Mouse (Mus musculus): ENCODE measurements around the gene Nhsl2. TPM values are rescaled to one million over a fixed set of nuclear protein-coding genes. Genes with fewer than 3 reads are reported as not detected.
"Not testable (repeated sequence)": the region's sequence is repeated elsewhere in the genome, so short reads cannot be mapped to it uniquely, and the experiment has no call there.

The Nhsl2 gene
- polyA plus RNA-seq (2014; fragmentation: Nextera tagmentation; extraction: Ambion mirVana) = 9.0 and 16.5 TPM in 2 replicates

GRCm38 (mm10) chrX:101849281-101849821, at the start of gene Nhsl2:
Gene Nhsl2 (plus strand): TSS chrX:101849385.
- peaks cover 21% of the 10 kb centered on the region; the same call in 1 of the 2 replicates for H3K27me3 ChIP-seq (ENCODE audit: control insufficient read depth, insufficient read depth, low read length)
- H3K36me3 ChIP-seq (ENCODE audit: control insufficient read depth, insufficient read depth, low read length) = no peaks in the 10 kb centered on the region
- peak within 1 kb of the TSS; percentile 52 for H3K4me3 ChIP-seq (ENCODE audit: low read length)
- H3K4me1 ChIP-seq (ENCODE audit: control insufficient read depth, insufficient read depth, low read length) = no peaks in the 10 kb centered on the region
- no peaks in the 10 kb centered on the region for H3K9me3 ChIP-seq (ENCODE audit: control insufficient read depth, low read length)
- H3K4me2 ChIP-seq (replicated peaks; ENCODE audit: low read depth, low read length) = peak within 1 kb of the TSS; percentile 65
- no peak within 1 kb of the TSS for H3K27ac ChIP-seq (ENCODE audit: low read depth, low read length)
- WGBS = 20% methylated on average over 57 of the region's 58 CpGs
- ATAC-seq (ENCODE audit: low FRiP score, low TSS enrichment) = peak; percentile 91
- H3K9ac ChIP-seq (ENCODE audit: low read depth, low read length) = peak within 1 kb of the TSS; percentile 69

DNA sequence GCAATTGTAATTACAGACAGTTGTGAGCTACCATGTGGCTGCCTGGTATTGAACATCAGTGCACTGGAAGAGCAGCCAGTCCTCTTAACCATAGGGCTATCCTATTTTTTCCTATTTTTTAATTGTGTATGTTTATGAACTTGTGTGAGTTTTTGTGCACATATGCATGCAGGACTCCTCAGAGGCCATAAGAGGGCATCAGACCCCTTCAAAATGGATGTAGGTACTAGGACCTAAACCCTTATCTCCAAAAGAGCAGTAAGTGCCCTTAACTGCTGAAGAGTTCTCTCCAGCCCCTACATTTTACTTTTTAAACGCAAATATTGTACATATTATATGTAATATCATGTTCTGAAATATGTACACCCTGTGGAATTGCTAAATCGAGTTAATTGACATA, 43.7 kb upstream of the Nhsl2 start:
- no peaks in the 10 kb centered on the region for H3K27me3 ChIP-seq (ENCODE audit: control insufficient read depth, insufficient read depth, low read length)
- WGBS = 40% methylated on average over 2 of the region's 2 CpGs
- ATAC-seq (ENCODE audit: low FRiP score, low TSS enrichment) = no peak
- H3K27ac ChIP-seq (ENCODE audit: low read depth, low read length) = no peak overlapping the region
- no peaks in the 10 kb centered on the region for H3K9me3 ChIP-seq (ENCODE audit: control insufficient read depth, low read length)
- H3K4me1 ChIP-seq (ENCODE audit: control insufficient read depth, insufficient read depth, low read length) = no peaks in the 10 kb centered on the region
- H3K36me3 ChIP-seq (ENCODE audit: control insufficient read depth, insufficient read depth, low read length) = no peaks in the 10 kb centered on the region
- H3K4me2 ChIP-seq (replicated peaks; ENCODE audit: low read depth, low read length) = no peak overlapping the region
- H3K9ac ChIP-seq (ENCODE audit: low read depth, low read length) = no peak overlapping the region
- H3K4me3 ChIP-seq (ENCODE audit: low read length) = no peak overlapping the region

GRCm38 (mm10) chrX:101811750-101812149, 37.4 kb upstream of the Nhsl2 start:
- no peaks in the 10 kb centered on the region; the same call in 1 of the 2 replicates for H3K27me3 ChIP-seq (ENCODE audit: control insufficient read depth, insufficient read depth, low read length)
- no peak overlapping the region for H3K4me3 ChIP-seq (ENCODE audit: low read length)
- H3K36me3 ChIP-seq (ENCODE audit: control insufficient read depth, insufficient read depth, low read length) = no peaks in the 10 kb centered on the region
- H3K9me3 ChIP-seq (ENCODE audit: control insufficient read depth, low read length) = no peaks in the 10 kb centered on the region
- H3K4me1 ChIP-seq (ENCODE audit: control insufficient read depth, insufficient read depth, low read length) = no peaks in the 10 kb centered on the region
- WGBS = 67% methylated on average over 3 of the region's 3 CpGs
- no peak overlapping the region for H3K27ac ChIP-seq (ENCODE audit: low read depth, low read length)
- ATAC-seq (ENCODE audit: low FRiP score, low TSS enrichment) = no peak
- H3K4me2 ChIP-seq (replicated peaks; ENCODE audit: low read depth, low read length) = no peak overlapping the region
- no peak overlapping the region for H3K9ac ChIP-seq (ENCODE audit: low read depth, low read length)

DNA sequence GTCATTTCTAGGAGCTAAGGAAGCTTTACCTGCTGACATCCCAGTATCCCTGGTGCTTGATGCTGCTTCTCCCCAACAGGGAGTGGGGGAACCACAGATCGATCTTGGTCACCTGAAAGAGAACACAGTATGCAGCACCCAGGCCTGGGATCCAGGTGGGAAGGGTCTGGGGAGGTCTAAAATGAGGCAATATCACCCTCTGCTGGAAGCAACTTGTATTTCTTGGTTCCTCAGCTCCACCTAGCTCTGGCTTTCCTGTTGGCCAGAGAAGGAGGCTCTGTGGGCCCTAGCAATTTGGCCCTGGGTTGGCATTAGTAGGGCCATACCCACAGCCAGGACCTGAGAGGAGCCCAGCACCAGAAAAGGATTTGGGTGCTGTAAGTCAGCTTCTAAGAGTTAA, 30.0 kb upstream of the Nhsl2 start:
- ATAC-seq (ENCODE audit: low FRiP score, low TSS enrichment) = no peak
- Histone ChIP-seq H3K27ac (ENCODE audit: low read depth, low read length) (no peak overlapping the region), H3K27me3 (ENCODE audit: control insufficient read depth, insufficient read depth, low read length) (peaks cover 3% of the 10 kb centered on the region; the same call in 1 of the 2 replicates), H3K4me2 (replicated peaks; ENCODE audit: low read depth, low read length) (no peak overlapping the region), H3K4me3 (ENCODE audit: low read length) (no peak overlapping the region), H3K9me3 (ENCODE audit: control insufficient read depth, low read length) (no peaks in the 10 kb centered on the region), H3K36me3 (ENCODE audit: control insufficient read depth, insufficient read depth, low read length) (no peaks in the 10 kb centered on the region), H3K9ac (ENCODE audit: low read depth, low read length) (no peak overlapping the region), H3K4me1 (ENCODE audit: control insufficient read depth, insufficient read depth, low read length) (no peaks in the 10 kb centered on the region)
- WGBS = 80% methylated on average over 1 of the region's 1 CpGs

- H3K9ac ChIP-seq (ENCODE audit: low read depth, low read length); ATAC-seq (ENCODE audit: low FRiP score, low TSS enrichment); H3K4me3 ChIP-seq (ENCODE audit: low read length); H3K27me3 ChIP-seq (ENCODE audit: control insufficient read depth, insufficient read depth, low read length); H3K4me2 ChIP-seq (replicated peaks; ENCODE audit: low read depth, low read length); H3K27ac ChIP-seq (ENCODE audit: low read depth, low read length); H3K4me1 ChIP-seq (ENCODE audit: control insufficient read depth, insufficient read depth, low read length); H3K9me3 ChIP-seq (ENCODE audit: control insufficient read depth, low read length); H3K36me3 ChIP-seq (ENCODE audit: control insufficient read depth, insufficient read depth, low read length): not testable (repeated sequence)
Observed at GRCm38 (mm10) chrX:101819980-101820379, 29.2 kb upstream of the Nhsl2 start.

- Histone ChIP-seq H3K4me3 (ENCODE audit: low read length) (no peak overlapping the region), H3K36me3 (ENCODE audit: control insufficient read depth, insufficient read depth, low read length) (no peaks in the 10 kb centered on the region), H3K27ac (ENCODE audit: low read depth, low read length) (no peak overlapping the region), H3K4me2 (replicated peaks; ENCODE audit: low read depth, low read length) (no peak overlapping the region), H3K9ac (ENCODE audit: low read depth, low read length) (no peak overlapping the region), H3K27me3 (ENCODE audit: control insufficient read depth, insufficient read depth, low read length) (peaks cover 21% of the 10 kb centered on the region; the same call in 1 of the 2 replicates), H3K4me1 (ENCODE audit: control insufficient read depth, insufficient read depth, low read length) (no peaks in the 10 kb centered on the region), H3K9me3 (ENCODE audit: control insufficient read depth, low read length) (no peaks in the 10 kb centered on the region)
- no peak for ATAC-seq (ENCODE audit: low FRiP score, low TSS enrichment)
- WGBS = 65% methylated on average over 5 of the region's 5 CpGs
Observed at GRCm38 (mm10) chrX:101847191-101847795, 1.9 kb upstream of the Nhsl2 start.

- ATAC-seq (ENCODE audit: low FRiP score, low TSS enrichment) = peak; percentile 48
- H3K9ac ChIP-seq (ENCODE audit: low read depth, low read length) = peak overlapping the region; percentile 69
- H3K9me3 ChIP-seq (ENCODE audit: control insufficient read depth, low read length) = no peaks in the 10 kb centered on the region
- no peaks in the 10 kb centered on the region for H3K36me3 ChIP-seq (ENCODE audit: control insufficient read depth, insufficient read depth, low read length)
- no peak overlapping the region for H3K27ac ChIP-seq (ENCODE audit: low read depth, low read length)
- peaks cover 21% of the 10 kb centered on the region; the same call in 1 of the 2 replicates for H3K27me3 ChIP-seq (ENCODE audit: control insufficient read depth, insufficient read depth, low read length)
- 29% methylated on average over 53 of the region's 59 CpGs for WGBS
- H3K4me3 ChIP-seq (ENCODE audit: low read length) = peak overlapping the region; percentile 52
- no peaks in the 10 kb centered on the region for H3K4me1 ChIP-seq (ENCODE audit: control insufficient read depth, insufficient read depth, low read length)
- H3K4me2 ChIP-seq (replicated peaks; ENCODE audit: low read depth, low read length) = peak overlapping the region; percentile 65
Observed at GRCm38 (mm10) chrX:101849901-101850551, 841 bp downstream of the Nhsl2 start.

DNA sequence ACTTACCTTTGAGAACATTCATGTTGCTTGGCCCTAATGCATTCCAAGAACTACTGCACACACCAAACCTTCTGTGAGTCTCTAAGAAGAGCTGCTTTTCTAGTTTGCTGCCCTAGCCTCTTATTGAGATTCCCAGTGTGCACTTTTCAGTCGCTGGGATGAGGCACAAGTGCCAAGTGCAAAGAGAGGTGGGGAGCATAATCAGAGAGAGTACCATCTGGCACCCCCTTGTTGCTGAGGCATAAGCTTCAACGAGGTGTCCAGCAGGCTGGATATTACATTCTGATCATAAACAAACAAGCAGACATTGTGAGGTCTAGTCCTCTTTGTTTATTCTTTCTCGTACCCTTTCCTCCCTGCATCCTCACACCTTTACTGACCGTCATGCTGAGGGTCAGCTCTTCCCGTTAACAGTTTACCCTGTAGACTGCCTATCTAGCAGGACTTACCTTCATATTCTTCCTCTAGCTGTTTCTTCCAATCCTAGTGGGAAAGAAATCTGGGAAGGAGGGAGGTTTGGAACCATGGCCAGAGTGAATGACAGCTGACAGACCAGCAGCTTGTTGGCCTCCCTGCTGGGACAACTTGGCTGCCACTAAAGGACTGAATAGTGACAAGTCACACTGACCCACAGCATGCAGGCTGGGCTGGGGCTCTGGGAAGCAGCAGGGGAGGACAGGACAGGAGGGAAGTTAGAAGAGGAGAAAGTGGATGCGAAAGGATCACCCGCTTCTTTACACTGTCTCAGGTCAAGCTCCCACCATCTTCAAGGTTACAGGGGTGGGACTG, 2.6 kb downstream of the Nhsl2 start:
- no peaks in the 10 kb centered on the region for H3K9me3 ChIP-seq (ENCODE audit: control insufficient read depth, low read length)
- WGBS = 50% methylated on average over 7 of the region's 7 CpGs
- H3K4me1 ChIP-seq (ENCODE audit: control insufficient read depth, insufficient read depth, low read length) = no peaks in the 10 kb centered on the region
- ATAC-seq (ENCODE audit: low FRiP score, low TSS enrichment) = no peak
- H3K4me2 ChIP-seq (replicated peaks; ENCODE audit: low read depth, low read length) = no peak overlapping the region
- no peak overlapping the region for H3K4me3 ChIP-seq (ENCODE audit: low read length)
- H3K27me3 ChIP-seq (ENCODE audit: control insufficient read depth, insufficient read depth, low read length) = peaks cover 21% of the 10 kb centered on the region; the same call in 1 of the 2 replicates
- H3K27ac ChIP-seq (ENCODE audit: low read depth, low read length) = no peak overlapping the region
- no peak overlapping the region for H3K9ac ChIP-seq (ENCODE audit: low read depth, low read length)
- no peaks in the 10 kb centered on the region for H3K36me3 ChIP-seq (ENCODE audit: control insufficient read depth, insufficient read depth, low read length)
